Mouse (Mus musculus): ENCODE data around the gene Slc38a10. TPM values are rescaled to one million over a fixed set of nuclear protein-coding genes. Genes with fewer than 3 reads are reported as not detected.

Gene Slc38a10
- 100 to 1,000 TPM; 132 to 147 TPM for total RNA-seq (2021)
- long read RNA-seq, experiment 1, full-length matches to known transcripts: 19 of 60 reads
- long read RNA-seq, experiment 1, partial matches to known transcripts: 3 of 60 reads
- long read RNA-seq, experiment 1, other reads (novel, unspliced or antisense): 38 of 60 reads
- long read RNA-seq, experiment 2, full-length matches to known transcripts: 116 of 298 reads
- long read RNA-seq, experiment 2, partial matches to known transcripts: 70 of 298 reads
- long read RNA-seq, experiment 2, other reads (novel, unspliced or antisense): 112 of 298 reads

DNA sequence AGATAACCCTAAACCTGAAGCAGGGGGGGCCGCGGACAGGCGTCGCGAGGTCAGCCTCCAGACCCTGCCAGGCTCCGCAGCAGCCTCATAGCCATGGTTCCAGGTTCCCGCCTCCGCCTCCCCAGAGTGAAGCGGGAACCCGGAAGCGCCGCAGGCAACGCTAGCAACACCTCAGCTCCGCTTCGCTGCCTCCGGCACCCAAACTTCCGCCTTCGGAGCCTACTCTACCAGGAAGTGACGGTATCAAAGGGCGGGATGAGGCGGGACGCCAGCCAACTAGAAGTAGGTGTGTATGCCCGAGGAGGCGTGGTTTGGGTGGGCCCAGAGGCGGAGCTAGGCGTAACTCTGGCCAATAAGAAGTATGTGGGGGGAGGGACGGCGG is at the start of gene Slc38a10:
Gene Slc38a10, minus strand, starts transcription at position 234 of the 382 bp plus-strand sequence.
- peak; percentile 96 to 99 for DNase-seq (ENCODE audit: low spot score in 2 of 2)

DNA sequence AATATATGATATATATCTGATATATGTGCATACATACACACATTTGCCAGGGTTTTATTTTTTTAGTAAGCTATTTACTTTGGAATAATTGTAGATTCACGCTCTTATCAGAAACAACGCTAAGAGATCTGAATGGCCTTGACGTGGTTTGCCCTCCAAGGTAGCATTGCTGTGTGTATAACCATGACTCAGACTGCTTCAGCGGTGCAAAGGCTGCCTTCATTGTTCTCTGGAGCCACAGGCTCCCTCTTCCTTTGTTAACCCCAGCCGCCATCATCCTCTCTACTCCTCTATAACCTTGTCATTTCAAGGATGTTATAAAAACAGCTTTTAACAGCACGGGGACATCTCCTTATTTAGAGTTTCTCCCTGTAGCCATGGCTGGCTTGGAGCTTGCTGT is 49.5 kb upstream of the Slc38a10 start:
- DNase-seq (ENCODE audit: low spot score in 2 of 2): no peak

GRCm38 (mm10) chr11:120199766-120200165 is 48.6 kb upstream of the Slc38a10 start:
- no peak for DNase-seq (ENCODE audit: low spot score in 2 of 2)

GRCm38 (mm10) chr11:120198831-120199230 is 47.7 kb upstream of the Slc38a10 start:
- no peak for DNase-seq (ENCODE audit: low spot score in 2 of 2)

- no peak for DNase-seq (ENCODE audit: low spot score in 2 of 2)
Measured at GRCm38 (mm10) chr11:120190526-120191412, 39.6 kb upstream of the Slc38a10 start.

- peak; percentile 98 to 99 for DNase-seq (ENCODE audit: low spot score in 2 of 2)
Measured at GRCm38 (mm10) chr11:120189459-120190312, 38.5 kb upstream of the Slc38a10 start.

GRCm38 (mm10) chr11:120188481-120189441 is 37.6 kb upstream of the Slc38a10 start:
- DNase-seq (ENCODE audit: low spot score in 2 of 2): peak in 1 of 2 experiments; percentile 34

GRCm38 (mm10) chr11:120188102-120188480 is 36.9 kb upstream of the Slc38a10 start:
- no peak for DNase-seq (ENCODE audit: low spot score in 2 of 2)

- no peak for DNase-seq (ENCODE audit: low spot score in 2 of 2)
Measured at GRCm38 (mm10) chr11:120187236-120188101, 36.3 kb upstream of the Slc38a10 start.

- no peak for DNase-seq (ENCODE audit: low spot score in 2 of 2)
Measured at GRCm38 (mm10) chr11:120186821-120187235, 35.7 kb upstream of the Slc38a10 start.

DNA sequence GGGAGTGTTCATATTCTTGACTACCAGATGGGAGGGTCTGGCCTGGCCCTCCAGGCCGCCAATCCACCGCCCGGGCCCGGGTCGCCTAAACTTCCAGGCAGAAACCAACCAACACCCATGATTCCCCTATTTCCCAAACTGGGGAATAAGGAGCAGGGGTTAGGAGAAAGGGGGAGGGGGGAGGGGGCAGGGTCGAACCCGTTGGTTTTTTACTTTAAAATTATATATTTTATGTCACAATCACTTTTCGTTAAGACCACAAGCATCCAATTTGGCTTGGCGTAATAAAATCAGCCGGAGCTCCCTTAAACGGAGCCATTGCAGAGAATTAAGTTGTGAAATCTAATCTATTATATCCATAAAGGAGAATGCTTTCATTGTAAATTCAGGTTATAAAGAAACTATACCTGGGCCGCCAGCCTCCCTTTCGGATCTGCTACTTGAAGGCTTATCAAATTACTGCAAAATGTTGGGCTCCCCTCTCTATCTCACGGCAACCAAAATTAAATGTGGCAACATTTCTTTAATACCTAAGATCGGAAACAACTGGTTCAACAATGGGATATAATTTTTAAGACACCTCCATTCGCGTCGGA is 35.1 kb upstream of the Slc38a10 start:
- DNase-seq (ENCODE audit: low spot score in 2 of 2): no peak

GRCm38 (mm10) chr11:120185316-120186141 is 34.4 kb upstream of the Slc38a10 start:
- DNase-seq (ENCODE audit: low spot score in 2 of 2): peak in 1 of 2 experiments; percentile 39

GRCm38 (mm10) chr11:120184371-120185315 is 33.5 kb upstream of the Slc38a10 start:
- peak in 1 of 2 experiments; percentile 32 for DNase-seq (ENCODE audit: low spot score in 2 of 2)

GRCm38 (mm10) chr11:120183708-120184107 is 32.6 kb upstream of the Slc38a10 start:
- no peak for DNase-seq (ENCODE audit: low spot score in 2 of 2)

DNA sequence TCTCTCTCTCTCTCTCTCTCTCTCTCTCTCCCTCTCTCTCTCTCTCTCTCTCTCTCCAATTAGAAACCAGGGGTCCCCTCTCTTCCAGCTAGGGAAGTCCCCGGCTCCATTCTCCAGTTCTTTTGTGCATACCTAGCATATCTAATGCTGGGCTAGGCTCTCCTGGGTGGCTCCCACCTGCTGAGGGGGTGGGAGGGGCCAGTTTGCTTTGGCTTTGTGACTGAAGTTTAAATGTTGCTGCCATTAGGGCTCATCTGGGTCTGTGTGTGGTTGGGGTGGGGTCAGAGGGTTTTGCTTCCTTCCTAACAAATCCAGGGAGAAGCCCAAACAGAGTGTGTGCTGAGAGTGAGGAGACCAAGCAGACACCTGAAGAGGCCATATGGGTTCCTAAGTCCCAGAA is 32.0 kb upstream of the Slc38a10 start:
- DNase-seq (ENCODE audit: low spot score in 2 of 2): no peak

DNA sequence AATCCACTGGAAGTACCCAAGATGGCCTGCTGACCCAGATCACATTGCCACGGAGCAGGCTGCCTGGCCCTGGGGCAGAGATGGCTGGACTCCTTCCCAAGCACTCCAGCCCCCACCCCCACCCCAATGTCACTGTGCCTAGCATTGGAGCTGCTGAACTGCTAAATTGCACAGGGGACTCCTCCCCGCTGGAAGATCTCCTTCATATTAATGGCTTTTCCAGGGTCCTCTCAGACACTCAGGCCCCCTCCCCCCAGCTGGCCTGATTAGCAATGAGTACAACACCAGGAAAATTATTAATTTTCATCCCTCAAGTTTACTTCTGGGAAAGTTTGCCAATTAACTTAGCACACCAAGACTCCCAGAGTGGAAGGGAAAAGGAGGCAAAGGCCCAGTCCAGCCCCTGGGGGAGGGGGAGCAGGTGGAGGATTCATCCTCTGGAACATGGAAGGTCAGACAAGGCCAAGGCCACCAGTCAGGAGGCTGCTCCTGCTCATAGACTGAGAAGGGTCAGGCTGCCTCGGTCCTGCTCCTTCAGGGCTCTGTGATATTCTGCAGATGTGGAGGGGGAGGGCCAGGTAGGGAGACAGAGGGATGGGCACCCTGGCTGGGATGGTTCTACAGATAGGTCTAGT is 31.4 kb upstream of the Slc38a10 start:
- DNase-seq (ENCODE audit: low spot score in 2 of 2): no peak
